Mouse (Mus musculus): ENCODE measurements around the gene Pitpnm3. TPM values are rescaled to one million over a fixed set of nuclear protein-coding genes. Genes with fewer than 3 reads are reported as not detected.

The Pitpnm3 gene
- 14.7 and 19.9 TPM in 2 replicates for polyA plus RNA-seq (2012; rRNA removed)

GRCm38 (mm10) chr11:72135383-72136158, at the start of gene Pitpnm3:
TSS of gene Pitpnm3 (minus strand) at chr11:72135778.

GRCm38 (mm10) chr11:72041768-72042607, 93.6 kb downstream of the Pitpnm3 start, which contains the start of gene Pimreg:
TSS of gene Pimreg (plus strand) at chr11:72042032.

GRCm38 (mm10) chr11:72037409-72037808, 98.2 kb downstream of the Pitpnm3 start, which contains the start of gene Aipl1:
TSS of gene Aipl1 (minus strand) at chr11:72037509.

Other genes starting within 250 kb of the Pitpnm3 start
- gene Aipl1, start 98.3 kb downstream of the Pitpnm3 start, polyA plus RNA-seq (2012; rRNA removed), result 0.75 and 1.7 TPM in 2 replicates
- 11.0 and 18.1 TPM in 2 replicates for gene Pimreg, start 93.7 kb downstream of the Pitpnm3 start, polyA plus RNA-seq (2012; rRNA removed)
- 0.33 and 0.44 TPM in 2 replicates for gene Gm43951, start 71.1 kb upstream of the Pitpnm3 start, polyA plus RNA-seq (2012; rRNA removed)
- gene 4933427D14Rik, start 71.7 kb upstream of the Pitpnm3 start, polyA plus RNA-seq (2012; rRNA removed), result 7.6 and 8.4 TPM in 2 replicates
- gene Txndc17, start 71.8 kb upstream of the Pitpnm3 start, polyA plus RNA-seq (2012; rRNA removed), result 29.3 and 41.0 TPM in 2 replicates
- gene Med31, start 79.8 kb upstream of the Pitpnm3 start, polyA plus RNA-seq (2012; rRNA removed), result 7.7 and 8.2 TPM in 2 replicates
- 0.75 and 0.92 TPM in 2 replicates for gene Slc13a5, start 131.4 kb upstream of the Pitpnm3 start, polyA plus RNA-seq (2012; rRNA removed)
- gene Xaf1, start 165.9 kb upstream of the Pitpnm3 start, polyA plus RNA-seq (2012; rRNA removed), result 23.4 and 28.6 TPM in 2 replicates
- gene Fbxo39, start 178.7 kb upstream of the Pitpnm3 start, polyA plus RNA-seq (2012; rRNA removed), result 0.17 TPM in 1 of 2 replicates, not detected in the other
- gene Tekt1, start 226.7 kb upstream of the Pitpnm3 start, polyA plus RNA-seq (2012; rRNA removed), result 3.8 and 4.7 TPM in 2 replicates